ENCODE assay signal across 25 mouse cellular contexts in genomic region chr7:79801391-79801790, GRCm38 (mm10). TPM values are rescaled to one million over a fixed set of nuclear protein-coding genes. Genes with fewer than 3 reads are reported as not detected.
"Had no signal": no experiment of that assay in that cellular context is flagged by ENCODE, and none has a peak within 500 bp of the region (broad histone marks: within the 10 kb centered on the region; RNA-seq: fewer than 3 reads in every experiment).

No protein-coding gene starts in this region.

- H3K4me3 ChIP-seq: intestine, embryonic 15.5 days; limb, embryonic 10.5 days; limb, embryonic 13.5 days; liver, embryonic 12.5 days; liver, embryonic 15.5 days; megakaryocyte, embryonic 14.5 days; midbrain, embryonic 10.5 days; midbrain, embryonic 13.5 days; neural tube, embryonic 12.5 days; neural tube, embryonic 15.5 days had no signal

- H3K9me3 ChIP-seq: intestine, embryonic 15.5 days; limb, embryonic 10.5 days; limb, embryonic 13.5 days; liver, embryonic 12.5 days; liver, embryonic 15.5 days; megakaryocyte, embryonic 14.5 days; midbrain, embryonic 10.5 days; midbrain, embryonic 13.5 days; neural tube, embryonic 12.5 days; neural tube, embryonic 15.5 days had no signal

- ATAC-seq: intestine, embryonic 15.5 days; liver, embryonic 12.5 days; midbrain, embryonic 13.5 days had no signal

- H3K9ac ChIP-seq: intestine, embryonic 15.5 days; limb, embryonic 13.5 days; liver, embryonic 12.5 days; liver, embryonic 15.5 days; lung, embryonic 14.5 days; midbrain, embryonic 13.5 days; neural tube, embryonic 12.5 days; neural tube, embryonic 15.5 days had no signal

- DNase-seq: kidney, adult 11 months; kidney, adult 9 months; kidney, postnatal 14 days; kidney, postnatal 4 days; liver; lung, embryonic 14.5 days; right cerebral cortex, adult 18-20 months; right cerebral cortex, postnatal 14 days; thymus, adult 2 months; thymus, postnatal 14 days; thymus, postnatal 4 days had no signal

- H3K36me3 ChIP-seq: intestine, embryonic 15.5 days; limb, embryonic 10.5 days; limb, embryonic 13.5 days; liver, embryonic 12.5 days; liver, embryonic 15.5 days; midbrain, embryonic 10.5 days; midbrain, embryonic 13.5 days; neural tube, embryonic 12.5 days; neural tube, embryonic 15.5 days had no signal

- H3K27ac ChIP-seq: intestine, embryonic 15.5 days; limb, embryonic 10.5 days; limb, embryonic 13.5 days; liver, embryonic 12.5 days; liver, embryonic 15.5 days; midbrain, embryonic 10.5 days; midbrain, embryonic 13.5 days; neural tube, embryonic 12.5 days; neural tube, embryonic 15.5 days; stomach, postnatal 0 days had no signal

- H3K27me3 ChIP-seq: intestine, embryonic 15.5 days; liver, embryonic 15.5 days; midbrain, embryonic 13.5 days; neural tube, embryonic 12.5 days had no signal

- H3K4me1 ChIP-seq: intestine, embryonic 15.5 days; liver, embryonic 12.5 days; neural tube, embryonic 12.5 days; neural tube, embryonic 15.5 days had no signal

- H3K4me2 ChIP-seq: intestine, embryonic 15.5 days; limb, embryonic 13.5 days; liver, embryonic 12.5 days; liver, embryonic 15.5 days; lung, embryonic 14.5 days; midbrain, embryonic 13.5 days; neural tube, embryonic 12.5 days; neural tube, embryonic 15.5 days had no signal

RNA-seq across cellular contexts. Expression of gene Mesp1, which starts 7.8 kb away (rescaled TPM):
- polyA plus RNA-seq: kidney, embryonic 16.5 days; limb, embryonic 10.5 days; limb, embryonic 13.5 days; liver, embryonic 12.5 days; liver, embryonic 15.5 days; lung, embryonic 14.5 days; midbrain, embryonic 13.5 days; neural tube, embryonic 12.5 days; neural tube, embryonic 15.5 days; spleen, adult 2 months; stomach, embryonic 14.5 days; stomach, postnatal 0 days had no signal

RNA-seq across cellular contexts. Expression of gene Mesp2, which starts 9.1 kb away (rescaled TPM):
- polyA plus RNA-seq: liver, embryonic 15.5 days had no signal

RNA-seq across cellular contexts. Expression of gene Wdr93, which starts 58.4 kb away (rescaled TPM):
- polyA plus RNA-seq: spleen, adult 2 months had no signal
